Mouse (Mus musculus): ENCODE results near the gene Olfr553.
"Not testable (repeated sequence)": the region's sequence is repeated elsewhere in the genome, so short reads cannot be mapped to it uniquely, and the experiment has no call there.

The Olfr553 gene

DNA sequence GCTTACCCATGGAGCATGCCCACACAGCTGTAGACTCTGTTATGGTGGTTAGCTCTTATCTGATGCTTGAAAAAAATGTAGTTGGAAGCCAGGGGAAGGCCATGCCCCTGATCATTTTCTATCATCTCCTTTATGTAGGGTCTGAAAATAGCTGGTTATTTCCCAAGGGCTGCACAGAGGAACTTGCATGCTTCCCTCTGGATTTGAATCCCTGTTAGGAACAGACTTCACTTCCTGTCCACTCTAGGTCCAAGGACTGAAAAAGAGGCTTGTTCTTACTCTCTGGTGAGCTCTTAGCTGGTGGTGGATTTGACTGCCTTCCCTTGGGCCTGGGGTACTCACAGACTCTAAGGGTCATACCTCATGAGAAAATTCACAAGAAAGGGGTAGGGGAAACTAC is at the start of gene Olfr553:
Gene Olfr553, minus strand, starts transcription at position 101 of the 400 bp plus-strand sequence.
- no peak for DNase-seq (ENCODE audit: low read depth, low spot score)

DNA sequence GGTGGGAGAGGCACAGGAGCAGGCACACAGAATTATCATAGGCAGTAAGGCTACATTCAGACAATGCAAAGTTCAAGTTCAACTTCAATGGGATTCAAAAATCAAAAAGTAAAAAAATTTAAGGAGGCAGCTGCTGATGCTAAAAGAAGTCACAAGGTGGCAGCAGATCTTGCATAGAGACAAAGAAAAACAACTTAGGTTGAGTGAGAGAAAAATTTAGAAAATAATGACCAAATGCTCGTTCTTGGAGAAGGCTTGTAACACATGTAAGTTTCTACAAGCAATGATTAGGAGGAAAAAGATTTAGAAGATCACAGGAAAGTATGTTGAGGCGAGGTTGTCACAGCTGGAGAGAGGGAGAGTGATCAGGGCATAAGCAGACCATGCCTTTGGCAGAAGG is 47.4 kb upstream of the Olfr553 start:
- DNase-seq (ENCODE audit: low read depth, low spot score): no peak

DNA sequence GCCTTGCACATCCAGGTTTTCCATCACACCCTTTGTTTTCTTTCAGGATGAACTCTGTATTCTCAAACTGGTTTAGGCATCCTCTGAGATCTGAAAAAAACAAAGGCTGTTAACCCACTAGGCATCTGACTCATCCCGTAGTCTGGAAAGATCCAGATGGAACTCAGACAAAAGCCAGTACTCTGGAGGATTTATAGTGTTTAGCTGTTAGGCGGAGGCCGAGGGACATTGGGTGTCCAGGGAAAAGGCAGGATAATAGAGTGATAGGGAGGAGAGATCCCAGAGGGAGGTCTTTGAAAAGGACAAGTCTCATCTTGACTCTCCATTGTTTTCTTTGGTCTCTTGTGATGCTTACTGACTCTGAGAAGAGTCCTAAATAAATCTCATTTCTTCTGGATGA is 46.6 kb upstream of the Olfr553 start, which contains the start of gene Olfr556:
Gene Olfr556, plus strand, starts transcription at position 301 of the 400 bp plus-strand sequence.
- no peak for DNase-seq (ENCODE audit: low read depth, low spot score)

DNA sequence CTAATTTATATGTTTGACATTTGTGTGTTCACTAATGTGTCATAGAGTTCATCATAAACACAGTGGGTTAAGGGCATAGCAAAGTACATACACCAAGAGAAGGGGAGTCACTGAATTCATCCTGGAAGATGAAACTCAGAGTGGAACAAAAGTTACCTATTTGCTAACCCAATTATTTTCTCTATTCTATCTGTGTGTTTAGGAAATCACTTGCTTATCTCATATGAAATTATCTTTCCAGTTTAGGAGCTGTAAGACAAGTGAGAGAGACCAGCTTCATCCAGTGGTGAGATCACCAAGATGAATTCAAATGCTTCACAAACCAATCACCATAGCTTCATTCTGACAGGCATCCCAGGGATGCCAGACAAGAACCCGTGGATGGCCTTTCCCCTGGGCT is 40.5 kb upstream of the Olfr553 start, which contains the start of gene Olfr555:
Gene Olfr555, plus strand, starts transcription at position 301 of the 400 bp plus-strand sequence.
- no peak for DNase-seq (ENCODE audit: low read depth, low spot score)

DNA sequence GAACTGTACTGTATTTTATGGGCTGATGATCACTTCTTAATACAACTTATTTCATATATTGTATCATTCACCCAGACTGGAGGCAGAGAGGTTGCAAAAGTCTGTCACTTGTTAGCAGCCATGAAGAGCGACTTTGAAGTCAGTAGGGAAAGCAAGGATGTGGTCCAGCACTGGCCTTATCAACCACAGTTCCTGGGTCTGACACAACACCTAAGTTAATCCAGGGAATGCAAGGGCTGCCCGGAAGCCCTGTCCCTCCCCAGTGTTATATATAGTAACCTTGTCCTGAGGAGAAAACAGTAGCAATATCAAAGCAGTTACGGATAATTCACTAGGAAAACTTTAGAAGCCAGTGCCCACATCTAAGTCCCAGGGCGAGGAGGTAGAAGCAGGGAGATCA is 26.9 kb upstream of the Olfr553 start:
- DNase-seq (ENCODE audit: low read depth, low spot score): not testable (repeated sequence)

DNA sequence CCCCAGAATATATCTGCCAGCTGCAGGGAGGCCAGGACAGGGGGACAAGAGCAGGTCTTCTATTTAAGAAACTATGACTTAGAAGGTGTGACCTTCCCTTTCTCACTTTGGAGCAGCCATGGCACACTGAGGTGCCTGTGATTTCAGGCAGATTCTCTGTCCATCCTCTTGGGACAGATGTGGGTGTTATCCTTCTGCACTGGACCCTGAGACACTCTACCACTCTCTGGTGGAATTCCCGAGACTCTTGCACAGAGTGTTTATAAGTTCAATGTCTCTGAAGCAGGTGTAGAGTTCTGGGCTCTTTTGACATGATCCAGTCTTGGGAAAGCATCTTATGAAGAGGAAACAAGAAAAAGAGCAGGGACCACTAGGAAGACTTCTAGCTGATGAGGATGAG is 20.1 kb upstream of the Olfr553 start, which contains the start of gene Olfr554:
Gene Olfr554, plus strand, starts transcription at position 301 of the 400 bp plus-strand sequence.
- DNase-seq (ENCODE audit: low read depth, low spot score): no peak

DNA sequence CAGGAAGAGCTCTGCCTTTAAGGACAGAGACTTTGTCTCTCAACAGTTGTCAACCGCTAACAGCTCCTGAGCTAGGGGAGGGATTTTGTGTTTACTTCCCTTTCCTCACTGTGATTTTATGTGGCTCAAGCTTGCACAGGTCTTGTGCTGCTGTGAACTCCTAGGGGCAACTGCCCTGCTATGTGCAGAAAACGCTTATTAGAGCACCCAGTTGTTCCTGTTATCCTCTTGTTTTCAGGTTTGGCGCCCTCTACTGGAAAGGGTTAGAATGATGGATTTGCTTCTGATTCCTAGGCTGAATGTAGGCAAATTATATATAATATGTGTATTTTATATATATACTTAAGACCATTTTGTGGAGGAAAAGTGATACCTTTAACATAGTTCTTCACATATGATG is 18.6 kb upstream of the Olfr553 start:
- peak; percentile 9 for DNase-seq (ENCODE audit: low read depth, low spot score)

DNA sequence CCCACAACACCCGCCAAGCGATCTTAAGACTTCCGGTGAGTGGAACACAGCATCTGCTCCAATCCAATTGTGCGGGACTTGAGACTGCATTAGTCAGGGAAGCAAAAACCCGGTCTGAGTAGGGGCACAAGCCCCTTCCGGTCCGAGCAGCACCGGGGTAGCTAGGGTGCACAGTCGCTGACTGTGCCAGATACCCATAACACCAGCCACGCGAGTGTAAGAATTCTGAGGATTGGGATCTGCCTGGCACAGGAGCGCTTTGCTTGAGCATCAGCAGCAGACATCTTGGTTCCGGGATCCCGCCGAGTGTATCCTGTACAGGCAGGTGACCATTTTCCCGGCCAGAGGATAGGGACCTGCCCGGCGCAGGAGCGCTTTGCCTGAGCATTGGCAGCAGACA is 2.4 kb upstream of the Olfr553 start:
- DNase-seq (ENCODE audit: low read depth, low spot score): not testable (repeated sequence)

DNA sequence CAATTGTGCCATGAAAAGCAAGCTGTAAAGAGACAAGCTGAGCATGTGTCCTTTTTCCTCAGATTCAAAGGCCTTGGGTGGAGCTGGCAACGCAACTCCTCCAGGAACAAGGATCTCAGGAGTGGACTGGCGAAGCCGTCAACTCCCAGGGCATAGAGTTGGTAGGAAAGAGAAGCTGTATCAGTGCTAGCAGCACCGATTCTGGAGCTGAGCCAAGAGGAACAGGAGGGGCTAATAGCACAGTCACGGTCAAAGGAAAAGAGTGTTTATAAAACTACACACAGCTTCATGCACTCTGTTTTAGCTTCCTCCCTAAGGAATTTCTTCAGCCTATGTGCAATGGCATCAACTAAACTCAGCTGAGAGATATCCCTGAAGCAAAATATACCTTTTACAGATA is 1.6 kb upstream of the Olfr553 start:
- DNase-seq (ENCODE audit: low read depth, low spot score): no peak

DNA sequence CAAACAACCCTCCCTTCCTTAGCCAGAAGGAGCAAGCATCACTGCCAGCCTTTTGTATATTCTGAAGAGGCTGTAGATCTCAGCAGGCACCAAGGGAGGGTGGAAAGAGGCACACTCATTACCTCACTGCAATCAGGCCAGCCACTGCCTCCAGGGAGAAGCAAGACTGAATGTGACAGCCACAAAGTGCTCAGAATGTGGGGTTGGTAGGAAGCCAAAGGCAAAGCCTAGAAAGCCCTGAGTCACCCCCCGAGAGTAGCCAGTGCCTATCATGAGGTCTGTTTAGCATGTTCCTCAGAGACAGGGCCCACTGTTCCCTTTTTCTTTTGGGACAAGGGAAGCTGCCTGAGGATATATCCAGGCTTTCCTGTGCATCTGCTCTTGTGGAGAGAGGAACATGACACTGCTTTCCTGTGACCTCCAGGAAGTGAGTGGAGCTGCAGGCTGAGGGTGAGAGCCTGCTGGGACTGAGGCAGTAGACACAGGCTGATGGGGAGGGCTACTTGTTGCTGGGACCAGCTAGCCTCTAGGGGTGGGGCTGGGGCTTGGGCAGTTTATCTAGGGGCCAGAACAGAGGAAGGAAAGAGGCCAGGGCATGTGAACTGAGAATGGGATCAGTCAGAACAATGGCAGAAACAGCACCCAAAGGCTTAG is 20.5 kb downstream of the Olfr553 start, which contains the start of gene Olfr552:
Gene Olfr552, plus strand, starts transcription at position 393 of the 654 bp plus-strand sequence.
- no peak for DNase-seq (ENCODE audit: low read depth, low spot score)

DNA sequence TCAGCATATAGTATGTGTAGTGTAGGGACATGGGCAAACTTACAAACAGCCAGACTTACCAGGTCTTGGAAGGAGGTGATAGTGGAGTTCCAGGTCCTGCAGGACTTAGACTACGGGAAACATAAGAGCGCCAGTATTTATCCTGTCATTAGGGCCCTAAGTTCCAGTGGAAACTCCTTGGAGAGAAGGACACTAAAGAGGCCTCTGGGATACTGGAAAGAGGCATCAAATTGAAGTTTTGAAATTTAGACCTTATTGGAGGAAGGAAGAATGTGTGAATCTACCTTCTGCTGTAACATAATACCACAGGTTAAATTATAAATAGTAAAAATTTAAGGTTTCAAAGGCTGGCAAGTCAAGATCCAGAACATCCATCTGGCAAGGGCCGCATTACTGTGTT is 26.2 kb downstream of the Olfr553 start, which contains the start of gene Olfr551:
Gene Olfr551, minus strand, starts transcription at position 101 of the 400 bp plus-strand sequence.
- DNase-seq (ENCODE audit: low read depth, low spot score): no peak

DNA sequence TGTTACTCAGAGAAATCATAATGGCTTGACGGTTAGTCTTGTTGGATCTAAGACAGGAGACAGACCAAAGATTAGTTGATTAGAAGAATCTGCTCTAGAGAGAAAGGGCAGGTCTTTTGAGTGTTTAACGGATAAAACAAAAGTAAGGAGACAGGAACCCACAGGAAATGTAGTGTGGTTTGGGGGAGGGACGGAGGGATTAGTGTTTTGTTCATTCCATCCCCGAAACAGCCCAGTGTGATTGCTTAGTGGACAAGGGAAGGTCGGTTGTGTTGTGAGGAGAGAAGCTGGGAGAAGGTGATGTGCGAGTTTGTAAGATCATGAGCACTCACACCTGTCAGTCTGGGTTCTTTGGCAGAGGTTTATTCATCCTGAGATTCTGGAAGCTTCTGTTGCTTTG is 42.0 kb downstream of the Olfr553 start:
- DNase-seq (ENCODE audit: low read depth, low spot score): no peak

DNA sequence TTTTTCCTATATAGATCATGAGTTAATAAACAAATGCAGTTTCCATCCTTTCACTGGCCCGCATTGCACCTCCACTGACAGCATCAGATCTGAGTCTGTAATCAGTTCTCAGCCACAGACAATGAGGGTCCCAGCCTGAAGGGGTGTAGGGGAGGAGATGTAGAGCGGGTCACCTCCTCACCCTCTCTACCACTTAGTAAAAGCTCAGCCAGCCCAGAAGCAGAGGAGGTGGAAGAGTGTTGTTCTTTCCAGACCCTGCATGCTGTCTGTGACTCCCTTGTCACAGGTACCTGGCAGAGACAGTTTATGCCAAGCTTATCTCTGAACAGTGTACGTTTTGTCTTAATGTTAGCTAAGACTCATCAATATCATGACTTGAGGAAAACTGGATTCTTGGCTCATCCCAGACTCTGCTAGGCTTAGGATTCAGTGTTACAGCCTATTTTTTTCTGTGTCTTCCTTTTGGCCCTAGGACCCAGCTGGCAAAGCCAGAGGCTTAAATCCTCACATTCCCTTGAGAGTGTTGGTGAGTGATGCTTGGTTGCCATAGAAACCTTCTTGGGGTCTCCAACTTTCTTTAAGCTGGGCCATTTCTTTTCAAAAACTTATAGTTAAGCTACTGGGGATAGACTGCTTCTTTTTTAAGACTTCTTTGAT is 44.7 kb downstream of the Olfr553 start:
- DNase-seq (ENCODE audit: low read depth, low spot score): no peak

DNA sequence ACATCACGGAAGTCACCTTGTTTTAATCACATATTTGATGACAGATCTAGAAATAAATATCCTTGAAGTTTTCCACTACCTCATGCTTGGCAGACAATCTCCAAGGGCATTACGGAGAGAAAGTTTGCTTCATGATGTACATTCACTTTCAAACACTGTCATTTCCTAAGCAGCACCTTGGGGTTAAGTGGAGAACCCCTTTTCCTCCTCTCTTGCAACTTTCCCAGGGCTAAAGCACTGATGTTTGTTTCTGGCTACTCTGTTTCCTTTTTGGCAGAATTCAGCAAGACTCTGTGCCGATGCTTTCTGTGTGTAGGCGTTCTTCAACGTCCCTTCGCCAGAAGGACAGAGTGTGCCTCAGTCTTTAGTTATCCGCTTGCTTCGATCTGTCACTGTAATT is 46.9 kb downstream of the Olfr553 start, which contains the start of gene Olfr550:
Gene Olfr550, plus strand, starts transcription at position 301 of the 400 bp plus-strand sequence.
- DNase-seq (ENCODE audit: low read depth, low spot score): no peak

DNA sequence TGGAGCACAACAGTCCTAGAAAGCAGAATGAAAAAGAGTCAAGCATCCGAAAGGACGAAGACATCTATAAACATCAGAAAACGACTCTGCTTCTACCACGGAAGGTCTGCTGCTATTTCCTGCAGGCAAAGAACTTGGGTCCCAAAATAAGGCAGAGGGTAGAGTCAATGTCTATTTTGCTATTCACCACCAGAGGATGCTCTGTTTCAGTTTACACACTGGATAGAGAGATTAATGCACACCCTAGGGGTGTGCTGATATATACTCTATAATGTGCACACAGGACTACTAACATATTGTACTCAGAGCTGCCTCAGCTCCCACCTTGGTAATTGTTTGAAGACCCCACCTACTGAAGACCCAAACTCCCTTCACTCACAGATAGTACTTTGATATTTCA is 51.8 kb downstream of the Olfr553 start:
- DNase-seq (ENCODE audit: low read depth, low spot score): no peak

DNA sequence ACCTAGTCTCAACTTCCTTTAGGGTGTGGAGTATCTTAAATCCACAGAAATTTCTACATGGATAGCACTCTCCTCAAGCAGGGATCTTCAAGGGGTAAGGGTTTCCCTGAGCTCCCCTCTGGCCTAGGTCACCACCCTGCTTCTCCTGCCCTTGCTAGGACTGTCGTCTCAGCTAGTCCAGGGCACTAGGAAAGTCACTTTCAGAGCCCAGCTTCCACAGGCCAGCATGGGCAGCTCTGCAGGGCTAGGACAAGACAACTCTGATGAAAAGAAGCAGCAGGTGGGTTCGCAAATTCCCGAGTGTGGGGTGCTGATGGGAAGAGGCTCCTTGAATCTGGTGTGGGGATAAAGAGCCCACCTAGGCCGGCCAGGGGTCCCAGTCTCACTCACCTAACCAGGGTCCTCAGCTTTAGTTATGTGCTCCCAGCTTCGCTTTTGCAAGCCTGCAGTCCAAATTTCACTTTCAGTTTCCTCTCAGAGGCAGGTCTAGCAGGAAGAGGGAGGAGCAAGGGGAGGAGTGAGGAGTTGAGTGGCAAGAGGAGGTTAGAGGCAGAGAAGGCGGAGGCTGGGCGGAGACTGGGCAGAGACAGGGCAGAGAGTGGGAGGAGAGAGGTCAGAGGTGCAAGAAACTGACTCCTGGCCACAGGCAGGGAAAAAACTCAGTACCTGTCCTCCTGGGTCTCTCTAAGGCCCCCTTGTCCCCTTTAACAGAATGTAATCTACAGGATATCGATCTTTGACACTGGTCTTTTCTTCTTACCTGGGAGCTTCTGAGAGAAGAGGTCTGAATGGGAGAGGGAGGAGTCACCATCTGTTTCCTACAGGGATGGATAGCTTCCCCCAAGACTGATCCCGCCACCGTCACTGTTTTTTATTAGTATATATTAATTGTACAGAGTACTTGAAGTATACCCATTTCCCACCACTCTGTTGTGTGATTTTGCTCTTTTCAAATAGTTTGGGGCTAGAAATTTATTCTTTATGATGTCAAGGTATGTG is 52.7 kb downstream of the Olfr553 start, which contains the start of gene Trim21:
Gene Trim21, minus strand, starts transcription at position 488 of the 999 bp plus-strand sequence.
- peak; percentile 10 for DNase-seq (ENCODE audit: low read depth, low spot score)

Measured in telencephalon, adult 2 months (tissue).